Mouse (Mus musculus) lung, postnatal 25 days (tissue): Measurements from ENCODE around the gene Mapk10.

ENCODE experiments used
- DNase-seq: peaks from one replicate; pipeline ENCODE4 v3.0.0; 2022; ENCODE audit warnings: low spot score

Mapk10 gene

DNA sequence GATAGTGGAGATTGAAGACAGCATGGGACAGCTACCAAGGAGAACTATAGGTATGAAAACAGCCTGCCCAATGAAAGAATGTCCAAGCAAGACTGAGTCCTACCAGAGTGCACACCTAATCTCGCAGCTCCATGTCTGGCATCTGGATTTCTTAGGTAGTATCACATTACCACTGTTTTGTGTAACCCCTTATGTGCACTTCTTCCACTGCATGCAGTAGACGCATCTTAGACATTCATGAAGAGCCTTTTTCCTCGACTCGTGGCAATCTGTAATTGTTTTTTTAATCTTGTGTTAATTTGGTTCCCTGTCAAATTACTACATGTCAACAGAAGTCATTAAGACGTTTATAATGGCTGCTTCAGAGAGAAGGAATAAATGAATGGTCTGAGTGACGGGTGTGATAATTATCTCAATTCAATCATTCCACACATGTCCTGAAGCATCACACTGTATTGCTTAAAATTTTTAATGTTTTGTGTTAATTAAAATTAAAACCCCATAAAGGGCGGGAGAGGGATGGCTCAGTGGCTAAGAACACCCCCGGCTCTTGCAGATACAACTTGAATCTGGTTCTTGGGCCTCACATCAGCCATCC, 160.7 kb downstream of the Mapk10 start:
- DNase-seq, result no peak

- no peak for DNase-seq
Measured at GRCm38 (mm10) chr5:103048011-103048410, 163.1 kb downstream of the Mapk10 start.

DNA sequence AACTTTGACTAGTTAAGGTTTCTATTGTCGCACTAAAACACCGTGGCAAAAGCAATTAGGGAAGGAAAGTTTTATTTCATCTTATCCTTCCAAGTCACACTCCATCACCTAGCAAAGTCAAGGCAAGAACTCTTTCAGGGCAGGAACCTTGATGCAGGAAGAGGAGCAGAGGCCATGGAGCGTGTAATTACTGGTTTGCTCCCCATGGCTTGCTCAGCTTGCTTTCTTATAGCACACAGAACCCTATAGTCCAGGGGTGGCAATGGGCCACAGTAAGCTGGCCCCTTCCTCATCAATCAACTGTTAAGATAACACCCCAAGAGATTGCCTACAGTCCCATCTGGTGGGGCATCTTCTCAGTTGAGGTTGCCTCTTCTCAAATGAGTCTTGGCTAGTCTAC, 173.4 kb downstream of the Mapk10 start:
- DNase-seq, result no peak

GRCm38 (mm10) chr5:103028940-103029621, 182.1 kb downstream of the Mapk10 start:
- DNase-seq, result no peak

GRCm38 (mm10) chr5:103022504-103023172, 188.5 kb downstream of the Mapk10 start:
- DNase-seq, result no peak

- no peak for DNase-seq
Measured at GRCm38 (mm10) chr5:103021479-103021878, 189.7 kb downstream of the Mapk10 start.

- no peak for DNase-seq
Measured at GRCm38 (mm10) chr5:103020954-103021353, 190.2 kb downstream of the Mapk10 start.

DNA sequence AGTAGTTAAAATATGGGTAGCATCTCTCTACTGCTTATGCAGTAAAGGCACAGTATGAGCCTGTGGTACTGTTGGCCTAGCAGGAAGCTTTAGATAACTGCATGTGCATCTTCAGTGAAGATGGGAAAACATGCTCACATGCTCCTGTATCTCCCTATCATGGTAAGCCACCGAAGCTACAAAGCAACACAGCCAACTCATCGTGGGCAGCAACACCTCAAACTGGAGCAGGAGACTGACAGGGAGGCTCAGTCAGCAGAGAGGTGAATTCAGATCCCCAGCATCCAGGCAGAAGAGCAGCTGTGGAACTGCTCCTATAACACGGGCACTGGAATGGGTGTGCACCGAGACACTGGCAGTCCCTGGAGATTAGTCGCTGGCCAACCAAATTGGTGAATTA, 191.0 kb downstream of the Mapk10 start:
- DNase-seq, result no peak

DNA sequence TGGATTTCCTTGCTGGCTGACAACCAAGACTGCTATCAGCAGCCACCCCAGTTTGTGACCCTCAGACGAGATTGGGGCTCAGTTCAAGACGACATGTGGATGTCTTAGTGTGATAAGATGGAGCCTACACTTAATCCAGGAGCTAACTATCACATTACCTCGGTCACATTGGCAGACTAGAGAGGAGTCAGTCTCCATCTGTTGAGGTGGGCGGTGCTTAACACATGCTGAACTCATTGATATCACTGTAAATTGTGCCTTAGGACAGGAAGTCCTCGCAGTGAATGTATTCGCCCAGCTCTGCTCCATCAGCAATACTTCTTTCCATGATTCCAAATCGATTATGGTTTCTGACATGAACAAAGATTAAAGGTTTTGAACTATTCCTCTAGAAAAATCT, 193.5 kb downstream of the Mapk10 start:
- DNase-seq, result no peak

- DNase-seq, result no peak
Measured at GRCm38 (mm10) chr5:103014309-103014708, 196.8 kb downstream of the Mapk10 start.

GRCm38 (mm10) chr5:103008894-103009293, 202.2 kb downstream of the Mapk10 start:
- DNase-seq, result no peak

GRCm38 (mm10) chr5:103002116-103002515, 209.0 kb downstream of the Mapk10 start:
- DNase-seq, result no peak

DNA sequence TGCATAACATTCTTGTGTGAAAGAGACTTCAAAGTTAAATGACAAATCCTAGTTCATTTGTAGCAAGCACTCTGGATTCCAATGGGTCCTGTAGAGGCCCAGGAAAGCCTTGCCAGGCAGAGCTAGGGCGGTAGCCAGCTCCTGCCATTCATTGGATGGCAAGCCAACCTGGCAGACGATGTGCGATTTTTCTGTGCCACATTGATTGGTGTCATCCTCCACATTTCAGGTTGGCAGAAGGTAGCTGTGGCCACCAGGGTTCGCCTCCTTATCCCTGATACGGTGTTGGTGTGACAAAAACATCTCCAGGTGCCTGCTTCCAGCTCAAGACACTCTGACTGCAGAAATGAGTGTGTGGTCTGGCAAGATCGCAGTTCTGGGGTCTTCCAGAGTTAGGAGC, 210.6 kb downstream of the Mapk10 start:
- no peak for DNase-seq

DNA sequence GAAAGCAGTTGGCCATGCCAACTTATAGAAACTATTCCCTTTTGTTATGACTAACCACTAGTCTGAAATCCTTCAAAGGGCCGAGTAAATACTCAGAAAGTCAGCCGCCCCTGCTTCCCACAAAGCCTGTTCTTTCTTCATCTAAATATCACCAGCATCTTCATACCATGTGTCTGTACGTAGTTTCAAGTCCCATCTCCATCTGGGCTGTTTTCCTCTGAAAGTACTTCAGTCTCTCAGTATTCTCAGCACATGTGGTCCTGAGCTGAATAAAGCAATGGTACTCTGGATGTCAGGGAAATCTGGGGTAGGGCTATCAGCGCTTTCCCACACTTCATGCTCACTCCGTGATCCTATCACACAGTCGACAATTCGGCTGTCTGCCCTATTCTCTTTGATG, 212.6 kb downstream of the Mapk10 start:
- DNase-seq, result no peak

GRCm38 (mm10) chr5:102997907-102998306, 213.2 kb downstream of the Mapk10 start:
- DNase-seq, result no peak

GRCm38 (mm10) chr5:102996331-102996730, 214.8 kb downstream of the Mapk10 start:
- DNase-seq, result no peak

GRCm38 (mm10) chr5:102995928-102996327, 215.2 kb downstream of the Mapk10 start:
- no peak for DNase-seq

DNA sequence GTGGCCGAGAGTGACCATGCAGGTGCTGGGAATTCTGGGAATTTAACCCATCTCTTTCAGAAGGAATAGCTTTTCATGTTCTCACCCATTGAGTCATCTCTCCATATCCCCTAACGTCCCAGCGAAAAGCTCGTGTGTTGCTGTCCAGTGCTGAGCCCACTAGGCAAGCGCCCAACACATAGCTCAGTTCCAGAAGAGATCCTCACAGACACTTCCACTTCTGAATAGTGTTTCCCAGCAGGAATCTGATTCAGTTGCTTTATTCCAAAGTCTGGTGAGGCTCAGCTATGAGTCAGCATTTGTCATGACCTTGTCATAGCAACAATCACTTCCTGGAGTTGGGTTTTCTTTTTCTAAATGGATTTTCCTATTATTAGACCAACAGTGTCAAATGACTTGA, 217.2 kb downstream of the Mapk10 start:
- DNase-seq, result no peak

DNA sequence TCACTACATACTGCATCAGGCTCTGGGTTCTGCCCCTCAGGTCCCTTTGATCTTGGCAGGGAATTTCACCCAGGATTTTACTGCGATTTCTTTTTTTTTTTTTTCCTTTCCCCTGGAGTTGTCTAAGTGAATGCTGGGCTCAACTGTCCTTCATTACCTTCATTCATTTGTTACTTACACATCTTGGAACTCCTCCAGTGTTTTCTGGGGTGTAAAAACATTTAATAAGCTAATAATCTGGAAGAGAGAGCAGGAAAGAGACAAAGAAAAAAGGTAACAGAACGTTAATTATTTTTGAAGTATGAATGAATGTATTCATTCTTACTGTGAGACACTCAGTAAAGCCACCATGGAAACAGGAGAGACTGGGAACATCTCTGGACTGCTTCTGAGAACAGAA, 219.4 kb downstream of the Mapk10 start:
- DNase-seq, result no peak

DNA sequence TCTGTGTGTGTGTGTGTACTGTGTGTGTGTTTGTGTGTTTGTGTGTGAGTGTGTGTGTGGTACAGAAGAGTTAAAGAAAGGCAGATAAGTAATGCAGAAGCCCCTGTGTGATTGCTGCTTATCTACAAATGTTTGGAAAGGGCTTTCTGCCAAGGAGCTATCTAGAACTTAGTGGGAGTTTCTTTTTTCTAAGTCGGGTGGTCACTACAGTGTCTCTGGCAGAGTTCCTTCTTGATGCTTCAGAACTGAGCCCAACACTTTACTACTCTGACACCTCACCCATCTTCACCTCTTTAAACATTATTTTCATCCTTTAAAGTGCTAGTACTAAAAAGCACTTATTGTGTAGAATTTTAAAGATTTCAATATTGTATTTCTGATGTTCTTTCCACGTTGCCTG, 232.8 kb downstream of the Mapk10 start:
- no peak for DNase-seq

- no peak for DNase-seq
Measured at GRCm38 (mm10) chr5:102977138-102977537, 234.0 kb downstream of the Mapk10 start.

DNA sequence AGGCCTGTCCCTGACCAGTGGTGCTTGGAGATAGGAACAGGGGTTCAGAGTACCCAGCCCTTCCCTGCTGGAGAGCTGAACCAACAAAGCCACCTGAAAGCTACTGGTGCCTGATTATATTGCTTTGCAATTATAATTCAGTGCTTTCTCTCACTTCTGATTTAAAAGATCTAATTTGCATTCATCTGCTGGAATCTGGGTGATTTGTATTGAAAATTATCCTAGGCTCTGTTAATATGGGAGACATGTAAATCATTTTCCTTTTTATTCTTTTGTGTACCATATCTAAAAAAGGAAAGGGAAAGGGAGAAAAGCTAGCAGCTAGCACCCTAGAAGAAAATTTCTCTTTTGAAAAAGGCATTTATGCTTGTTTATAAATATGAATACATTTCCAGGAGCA, 234.6 kb downstream of the Mapk10 start:
- DNase-seq, result no peak

GRCm38 (mm10) chr5:102974400-102974799, 236.7 kb downstream of the Mapk10 start:
- no peak for DNase-seq

DNA sequence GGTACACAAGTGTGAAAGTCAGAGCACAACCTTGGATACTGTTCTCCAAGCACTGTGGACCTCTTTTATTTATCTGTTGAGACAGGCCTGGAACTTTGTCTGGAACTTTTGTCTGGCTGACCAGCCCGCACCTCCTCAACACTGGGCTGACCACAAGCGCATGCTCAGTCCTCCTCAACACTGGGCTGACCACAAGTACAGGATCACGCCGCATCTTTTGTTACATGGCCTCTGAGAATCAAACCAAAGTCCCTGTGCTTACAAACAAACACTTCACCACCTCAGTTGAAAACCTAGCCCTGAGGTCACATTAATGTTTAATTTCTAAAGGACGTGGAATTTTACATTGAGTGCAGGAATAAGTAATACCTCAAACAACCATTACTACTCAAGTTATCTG, 246.7 kb downstream of the Mapk10 start:
- no peak for DNase-seq
